Mouse (Mus musculus) NIH3T3 (cell line): ENCODE data around the gene Wbp4.
"Not testable (repeated sequence)": the region's sequence is repeated elsewhere in the genome, so short reads cannot be mapped to it uniquely, and the experiment has no call there.

Source experiments
- DNase-seq: peaks from one replicate; pipeline ENCODE4 v3.0.0-alpha.2; 2012; ENCODE audit warnings: low read depth

Wbp4 gene

DNA sequence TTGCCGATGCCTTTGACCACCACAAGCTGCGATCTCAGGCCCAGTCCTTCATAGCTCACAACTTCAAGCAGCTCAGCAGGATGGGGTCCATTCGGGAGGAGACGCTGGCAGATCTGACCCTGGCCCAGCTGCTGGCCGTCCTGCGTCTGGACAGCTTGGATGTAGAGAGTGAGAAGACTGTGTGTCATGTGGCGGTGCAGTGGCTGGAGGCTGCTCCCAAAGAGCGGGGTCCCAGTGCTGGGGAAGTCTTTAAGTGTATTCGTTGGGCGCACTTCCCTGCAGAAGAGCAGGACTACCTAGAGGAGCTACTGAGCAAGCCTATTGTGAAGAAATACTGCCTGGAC lies 28.8 kb downstream of the Wbp4 start:
- DNase-seq = not testable (repeated sequence)

GRCm38 (mm10) chr14:79451681-79452590 lies 29.4 kb downstream of the Wbp4 start, which contains the start of gene Kbtbd6:
Gene Kbtbd6, plus strand, starts transcription at chr14:79451835.
- peak; percentile 66 for DNase-seq

DNA sequence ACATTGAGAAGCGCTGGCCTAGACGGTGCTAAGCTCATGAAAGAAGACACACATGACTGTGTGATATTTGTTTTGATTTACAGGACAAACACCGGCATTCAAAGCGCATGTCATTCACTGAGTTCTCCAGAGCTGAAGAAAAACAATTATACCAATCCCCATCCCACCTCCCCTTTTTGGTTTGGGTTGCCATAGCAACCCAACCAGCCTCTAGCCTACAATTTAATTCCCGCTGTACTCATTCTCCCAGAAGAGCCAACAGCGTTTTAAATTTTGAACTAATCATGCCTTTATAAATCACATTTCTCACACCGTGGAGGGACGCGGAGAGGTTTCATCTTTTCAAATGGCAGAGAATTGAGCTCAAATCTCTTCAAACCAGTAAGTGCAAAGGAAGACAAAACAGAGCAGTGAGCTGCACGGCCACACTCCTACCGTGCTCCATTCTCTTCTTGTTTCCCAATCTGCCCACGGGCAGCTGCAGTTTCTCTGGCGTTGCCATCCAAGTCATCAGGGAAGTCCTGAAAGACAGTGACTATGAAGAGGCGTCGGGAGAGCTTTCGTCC lies 36.2 kb downstream of the Wbp4 start:
- no peak for DNase-seq

DNA sequence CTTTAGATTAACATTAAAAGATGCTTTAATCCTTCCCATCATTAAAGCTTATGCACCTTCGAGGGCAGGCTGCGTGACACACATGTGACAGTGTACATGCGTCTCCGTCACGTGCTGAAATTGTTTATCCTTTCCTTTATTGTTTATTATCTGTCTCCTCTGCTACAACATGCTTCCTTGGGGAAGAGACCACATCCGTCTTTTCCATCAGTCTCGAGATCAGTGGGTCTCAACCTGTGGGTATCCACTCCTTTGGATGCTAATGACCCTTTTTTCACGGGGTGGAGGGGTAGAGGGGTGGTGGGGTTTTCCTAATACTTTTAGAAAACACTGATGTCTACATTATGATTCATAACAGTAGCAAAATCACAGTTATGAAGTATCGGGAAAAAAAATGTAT lies 36.7 kb downstream of the Wbp4 start:
- no peak for DNase-seq

- DNase-seq = no peak
Measured at GRCm38 (mm10) chr14:79441441-79441840, 39.9 kb downstream of the Wbp4 start.

DNA sequence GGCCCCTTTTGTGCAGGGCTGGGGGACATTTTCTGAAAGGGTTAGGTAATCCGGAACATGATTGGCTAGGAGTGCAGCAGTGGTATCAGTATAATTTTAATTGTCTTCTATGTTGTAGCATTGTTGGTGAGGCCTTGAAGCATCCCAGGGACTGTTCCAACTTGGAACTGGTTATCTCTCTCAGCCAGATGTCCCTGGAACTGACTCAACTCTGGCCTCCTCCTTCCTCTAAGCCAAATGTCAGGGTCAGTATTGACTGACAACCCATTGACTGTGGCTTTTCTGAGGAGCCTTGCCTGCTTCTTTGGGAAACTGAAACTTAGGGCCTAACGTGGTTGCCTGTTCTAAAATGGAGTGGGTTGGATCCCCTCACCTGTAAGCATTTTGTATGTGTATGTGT lies 40.7 kb downstream of the Wbp4 start:
- DNase-seq = no peak

DNA sequence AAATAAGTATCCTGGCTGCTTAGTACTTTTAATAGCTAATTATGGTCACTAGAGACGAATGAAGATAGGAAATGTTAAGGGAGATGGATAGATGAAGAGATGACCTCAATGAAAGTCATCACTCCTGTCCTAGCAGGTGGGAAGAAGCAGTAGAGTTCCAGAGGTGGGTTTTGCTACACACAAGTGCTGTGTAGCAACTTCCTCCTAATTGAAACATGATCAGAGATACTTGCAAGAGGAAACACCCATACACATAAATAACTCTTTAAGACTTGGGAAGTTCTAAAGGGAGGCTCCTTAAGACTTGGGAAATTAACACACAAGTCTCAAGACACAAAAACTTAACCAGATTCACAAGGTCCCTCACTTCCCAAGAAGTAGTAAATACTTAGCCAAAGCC lies 47.3 kb downstream of the Wbp4 start:
- no peak for DNase-seq

DNA sequence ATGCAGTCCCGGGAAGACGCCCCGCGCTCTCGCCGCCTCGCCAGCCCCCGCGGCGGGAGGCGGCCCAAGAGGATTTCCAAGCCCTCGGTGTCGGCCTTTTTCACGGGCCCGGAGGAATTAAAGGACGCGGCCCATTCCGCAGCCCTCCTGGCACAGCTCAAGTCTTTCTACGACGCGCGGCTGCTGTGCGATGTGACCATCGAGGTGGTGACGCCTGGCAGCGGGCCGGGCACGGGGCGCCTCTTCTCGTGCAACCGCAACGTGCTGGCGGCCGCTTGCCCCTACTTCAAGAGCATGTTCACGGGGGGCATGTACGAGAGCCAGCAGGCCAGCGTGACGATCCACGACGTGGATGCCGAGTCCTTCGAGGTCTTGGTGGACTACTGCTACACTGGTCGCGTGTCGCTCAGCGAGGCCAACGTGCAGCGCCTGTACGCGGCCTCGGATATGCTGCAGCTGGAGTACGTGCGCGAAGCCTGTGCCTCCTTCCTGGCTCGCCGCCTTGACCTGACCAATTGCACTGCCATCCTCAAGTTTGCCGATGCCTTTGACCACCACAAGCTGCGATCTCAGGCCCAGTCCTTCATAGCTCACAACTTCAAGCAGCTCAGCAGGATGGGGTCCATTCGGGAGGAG lies 54.5 kb downstream of the Wbp4 start:
- DNase-seq = not testable (repeated sequence)

GRCm38 (mm10) chr14:79425979-79426729 lies 55.2 kb downstream of the Wbp4 start, which contains the start of gene Kbtbd7:
Gene Kbtbd7, plus strand, starts transcription at chr14:79426511.
- peak; percentile 88 for DNase-seq

GRCm38 (mm10) chr14:79420083-79420685 lies 61.1 kb downstream of the Wbp4 start:
- no peak for DNase-seq

GRCm38 (mm10) chr14:79413121-79413520 lies 68.2 kb downstream of the Wbp4 start:
- DNase-seq = no peak

DNA sequence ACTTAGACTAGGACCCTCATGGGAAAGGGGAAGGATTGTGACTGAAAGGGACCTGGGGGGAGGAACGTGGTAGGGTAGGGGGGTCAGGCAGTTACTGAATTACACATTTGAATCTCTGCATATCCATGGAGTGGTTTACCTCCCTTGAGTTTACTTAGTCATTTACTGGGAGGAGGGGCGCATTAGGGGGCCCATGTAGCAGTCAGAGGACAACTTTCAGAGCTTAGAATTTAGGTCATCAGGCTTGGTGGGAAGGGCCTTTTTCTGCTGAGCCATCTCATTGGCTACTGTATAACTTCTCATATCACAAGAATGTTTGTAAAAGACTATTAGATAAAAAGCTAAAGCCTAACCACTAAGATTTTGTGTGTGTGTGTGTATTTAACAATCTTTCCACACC lies 70.7 kb downstream of the Wbp4 start:
- DNase-seq = peak; percentile 25
